Mouse (Mus musculus): ENCODE results near the gene Set.
"Not testable (repeated sequence)": the region's sequence is repeated elsewhere in the genome, so short reads cannot be mapped to it uniquely, and the experiment has no call there.

The Set gene

DNA sequence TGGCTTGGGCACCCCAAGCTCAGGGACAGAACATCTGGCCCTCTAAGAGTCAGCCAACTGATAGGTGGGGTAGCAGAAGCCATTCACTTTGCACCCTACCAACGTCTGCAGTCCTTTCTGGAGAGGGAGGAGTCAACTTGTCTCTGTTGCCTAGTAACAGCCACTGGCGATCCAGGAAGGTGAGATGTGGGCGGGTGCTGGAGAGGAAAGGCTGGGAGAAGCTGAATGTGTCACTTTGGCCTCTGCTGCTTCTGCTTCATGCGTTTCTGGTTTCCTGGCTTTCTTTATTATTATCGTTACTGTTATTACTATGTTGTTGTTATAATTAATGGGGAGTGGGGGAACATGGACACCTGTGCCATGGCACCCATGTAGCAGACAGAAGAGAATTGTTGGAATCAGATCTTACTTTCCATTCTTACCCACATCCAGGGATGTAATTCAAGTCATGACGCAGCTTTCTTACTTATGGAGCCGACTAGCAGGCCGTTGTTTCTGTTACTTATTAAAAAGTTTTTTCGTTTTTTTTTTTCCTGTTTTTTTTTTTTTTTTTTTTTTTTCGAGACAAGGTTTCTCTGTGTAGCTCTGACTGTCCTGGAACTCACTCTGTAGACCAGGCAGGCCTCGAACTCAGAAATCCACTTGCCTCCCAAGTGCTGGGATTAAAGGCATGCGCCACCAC is at the start of gene Set:
TSS of gene Set (plus strand) at position 156 of the 682 bp plus-strand sequence.
- DNase-seq (ENCODE audit: low read depth, low spot score) = no peak

DNA sequence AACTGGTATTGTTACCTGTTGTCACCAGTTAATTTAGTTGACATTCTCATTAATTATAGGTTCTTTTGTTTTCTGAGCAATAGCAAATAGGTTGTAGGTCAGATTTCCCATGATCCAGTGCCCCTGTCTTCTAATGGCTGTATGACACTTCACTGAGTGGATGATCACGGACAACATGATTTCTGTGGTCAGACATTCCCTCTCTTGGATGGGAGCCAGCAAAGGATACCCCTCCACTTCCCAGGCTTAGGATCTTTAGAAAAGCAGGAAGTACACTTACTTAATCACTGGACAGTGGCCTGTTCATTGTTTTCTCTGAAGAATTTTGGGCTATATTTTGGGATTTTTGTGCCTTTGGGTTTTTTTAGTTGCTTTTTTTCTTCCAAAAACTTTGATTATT is 48.1 kb upstream of the Set start:
- DNase-seq (ENCODE audit: low read depth, low spot score) = no peak

DNA sequence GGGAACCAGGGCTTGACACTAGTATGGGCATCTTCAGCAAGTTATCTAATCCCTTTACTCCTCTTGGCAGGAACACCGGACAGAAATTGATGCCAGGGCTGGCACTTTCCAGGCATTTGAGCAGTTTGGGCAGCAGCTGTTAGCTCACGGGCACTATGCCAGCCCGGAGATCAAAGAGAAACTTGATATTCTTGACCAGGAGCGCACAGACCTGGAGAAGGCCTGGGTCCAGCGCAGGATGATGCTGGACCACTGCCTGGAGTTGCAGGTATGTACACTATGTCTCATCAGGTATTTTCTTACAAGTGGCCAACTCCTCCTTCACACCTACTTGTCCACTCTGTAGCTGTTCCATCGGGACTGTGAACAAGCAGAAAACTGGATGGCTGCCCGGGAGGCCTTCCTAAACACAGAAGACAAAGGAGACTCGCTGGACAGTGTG is 46.3 kb upstream of the Set start:
- DNase-seq (ENCODE audit: low read depth, low spot score) = no peak

GRCm38 (mm10) chr2:30014326-30014966 is 42.7 kb upstream of the Set start:
- no peak for DNase-seq (ENCODE audit: low read depth, low spot score)

- no peak for DNase-seq (ENCODE audit: low read depth, low spot score)
Measured at GRCm38 (mm10) chr2:30025454-30025853, 31.7 kb upstream of the Set start.

DNA sequence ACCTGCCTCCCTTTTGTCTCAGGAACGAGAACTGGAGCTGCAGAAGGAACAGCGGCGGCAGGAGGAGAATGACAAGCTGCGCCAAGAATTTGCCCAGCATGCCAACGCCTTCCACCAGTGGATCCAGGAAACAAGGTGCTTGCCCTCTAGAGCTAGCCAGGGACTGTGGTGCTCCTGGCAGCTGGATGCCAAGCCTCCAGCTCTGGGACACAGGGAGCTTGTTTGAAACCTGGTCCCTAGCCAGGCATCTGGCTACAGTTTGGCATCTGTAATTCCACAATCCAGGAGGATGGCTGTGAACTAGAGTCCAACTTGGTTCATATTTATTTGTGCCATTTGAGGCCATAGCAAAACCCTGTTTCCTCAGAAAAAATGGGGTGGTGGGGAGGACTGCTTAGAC is 30.2 kb upstream of the Set start:
- DNase-seq (ENCODE audit: low read depth, low spot score) = no peak

DNA sequence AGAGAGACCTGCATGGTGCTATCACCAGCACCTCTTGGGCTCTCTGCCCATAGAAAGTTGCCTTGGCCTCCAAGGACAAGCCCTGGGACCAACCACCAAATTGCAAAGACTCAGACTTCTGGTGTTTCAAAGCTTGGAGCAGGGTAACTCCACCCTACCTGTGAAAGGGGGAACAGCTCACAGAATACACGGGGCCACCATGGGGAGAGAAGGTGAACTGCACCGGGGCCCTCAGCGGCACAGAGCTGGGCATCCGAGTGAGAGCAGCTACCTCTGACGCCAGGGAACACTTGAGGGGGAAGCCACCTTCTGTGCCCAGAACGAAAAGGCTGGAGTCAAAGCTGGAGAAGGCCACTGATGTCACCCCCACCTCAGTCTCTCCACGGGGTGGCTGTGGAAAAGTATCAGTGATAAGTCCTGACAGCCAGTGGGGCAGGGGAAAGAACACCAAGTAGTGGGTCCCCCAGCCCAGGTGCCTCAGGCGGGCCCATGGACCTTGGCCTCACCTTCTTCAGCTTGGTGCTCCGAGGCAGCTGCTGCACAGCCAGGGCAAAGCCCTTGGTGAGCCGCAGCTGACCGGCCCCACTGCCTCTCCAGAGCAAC is 24.8 kb upstream of the Set start:
- no peak for DNase-seq (ENCODE audit: low read depth, low spot score)

GRCm38 (mm10) chr2:30032957-30033356 is 24.2 kb upstream of the Set start:
- no peak for DNase-seq (ENCODE audit: low read depth, low spot score)

GRCm38 (mm10) chr2:30037762-30038161 is 19.4 kb upstream of the Set start:
- DNase-seq (ENCODE audit: low read depth, low spot score) = no peak

DNA sequence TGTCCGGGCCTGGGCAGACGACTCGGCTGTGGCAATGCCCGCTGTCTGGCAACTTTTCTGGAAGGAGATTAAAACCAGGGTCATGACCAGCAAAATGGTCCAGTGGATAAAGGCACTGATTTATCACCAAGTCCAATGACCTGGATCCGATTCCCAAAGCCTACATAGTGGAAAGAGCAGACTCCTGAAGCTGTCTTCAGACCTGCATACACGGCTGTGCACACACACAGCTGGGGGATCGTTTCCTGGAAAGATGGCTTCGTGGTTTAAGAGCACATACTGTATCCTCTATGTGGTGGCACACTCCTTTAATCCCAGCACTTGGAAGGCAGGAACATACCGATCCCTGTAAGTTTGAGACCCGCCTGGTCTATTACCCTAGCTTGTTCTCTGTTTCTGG is 18.8 kb upstream of the Set start:
- DNase-seq (ENCODE audit: low read depth, low spot score) = no peak

DNA sequence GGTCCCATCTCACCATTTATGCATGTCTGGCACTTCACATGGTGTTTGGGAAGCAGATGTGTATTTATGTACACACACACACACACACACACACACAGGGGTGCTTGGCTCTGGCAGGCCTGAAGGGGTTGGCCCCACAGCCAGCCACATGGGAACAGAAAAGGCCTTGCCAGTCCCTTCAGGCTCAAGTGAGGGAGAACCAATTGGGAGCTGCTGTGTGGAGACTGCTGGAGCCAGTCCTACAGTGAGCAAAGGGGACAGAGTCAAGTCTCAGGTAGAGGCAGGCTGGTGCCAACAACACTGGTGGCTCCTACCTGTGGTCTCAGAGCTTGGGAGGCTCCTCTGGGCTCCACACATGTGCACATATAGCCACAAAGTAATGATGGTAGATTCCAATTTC is 17.5 kb upstream of the Set start:
- DNase-seq (ENCODE audit: low read depth, low spot score) = no peak

- DNase-seq (ENCODE audit: low read depth, low spot score) = peak; percentile 72
Measured at GRCm38 (mm10) chr2:30042445-30042844, 14.7 kb upstream of the Set start.

DNA sequence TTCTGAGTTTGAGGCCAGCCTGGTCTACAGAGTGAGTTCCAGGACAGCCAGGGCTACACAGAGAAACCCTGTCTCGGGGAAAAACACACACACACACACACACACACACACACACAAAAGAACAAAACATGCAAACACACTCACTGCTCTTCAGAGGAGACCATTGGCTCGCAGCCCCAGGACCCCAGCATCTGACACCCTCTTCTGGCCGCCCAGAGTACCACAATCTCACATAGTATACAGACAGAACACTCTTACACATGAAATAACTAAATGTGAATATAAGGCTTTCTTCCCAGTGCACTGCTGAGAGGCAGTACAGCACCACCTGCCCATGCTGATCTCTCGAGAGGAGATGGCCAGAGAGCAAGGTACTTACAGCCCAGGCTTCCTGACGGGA is 12.6 kb upstream of the Set start:
- no peak for DNase-seq (ENCODE audit: low read depth, low spot score)

DNA sequence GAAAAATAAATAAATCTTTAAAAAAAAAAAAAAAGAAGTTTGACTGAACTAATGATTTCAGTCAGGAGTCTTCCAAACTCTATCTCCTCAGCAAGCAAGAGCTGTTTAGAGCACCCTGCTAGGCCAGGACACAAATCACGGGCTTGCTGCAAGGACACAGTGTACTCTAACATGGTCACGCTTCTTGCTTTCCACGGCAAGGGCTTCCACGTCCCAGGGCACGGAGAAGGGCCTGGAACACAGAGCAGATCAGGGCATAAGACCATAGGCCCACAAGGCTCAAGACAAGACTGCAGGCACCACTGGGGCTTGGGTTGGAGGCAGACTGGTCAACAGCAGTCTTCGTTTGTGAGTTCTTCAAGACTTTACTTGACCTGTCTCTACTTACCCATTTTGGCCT is 10.1 kb upstream of the Set start:
- no peak for DNase-seq (ENCODE audit: low read depth, low spot score)

DNA sequence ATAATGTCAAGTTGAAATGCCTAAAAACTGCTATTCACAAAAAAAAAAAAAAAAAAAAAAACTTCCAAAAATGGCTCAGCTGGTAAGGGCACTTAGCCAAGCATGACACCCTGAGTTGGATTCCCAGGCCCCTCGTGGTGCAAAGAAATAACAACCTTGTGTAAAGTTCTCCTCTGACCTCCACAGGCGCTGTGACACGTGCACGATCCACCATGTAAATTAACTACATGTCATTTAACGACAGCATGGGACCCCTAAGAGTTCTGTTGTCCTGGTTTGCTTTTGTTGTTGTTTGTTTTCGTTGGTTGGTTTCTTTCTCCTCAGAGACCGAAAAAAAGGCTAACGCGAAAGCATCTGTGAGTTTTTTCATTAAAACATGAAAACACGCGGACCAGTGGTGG is 9.1 kb upstream of the Set start:
- no peak for DNase-seq (ENCODE audit: low read depth, low spot score)

DNA sequence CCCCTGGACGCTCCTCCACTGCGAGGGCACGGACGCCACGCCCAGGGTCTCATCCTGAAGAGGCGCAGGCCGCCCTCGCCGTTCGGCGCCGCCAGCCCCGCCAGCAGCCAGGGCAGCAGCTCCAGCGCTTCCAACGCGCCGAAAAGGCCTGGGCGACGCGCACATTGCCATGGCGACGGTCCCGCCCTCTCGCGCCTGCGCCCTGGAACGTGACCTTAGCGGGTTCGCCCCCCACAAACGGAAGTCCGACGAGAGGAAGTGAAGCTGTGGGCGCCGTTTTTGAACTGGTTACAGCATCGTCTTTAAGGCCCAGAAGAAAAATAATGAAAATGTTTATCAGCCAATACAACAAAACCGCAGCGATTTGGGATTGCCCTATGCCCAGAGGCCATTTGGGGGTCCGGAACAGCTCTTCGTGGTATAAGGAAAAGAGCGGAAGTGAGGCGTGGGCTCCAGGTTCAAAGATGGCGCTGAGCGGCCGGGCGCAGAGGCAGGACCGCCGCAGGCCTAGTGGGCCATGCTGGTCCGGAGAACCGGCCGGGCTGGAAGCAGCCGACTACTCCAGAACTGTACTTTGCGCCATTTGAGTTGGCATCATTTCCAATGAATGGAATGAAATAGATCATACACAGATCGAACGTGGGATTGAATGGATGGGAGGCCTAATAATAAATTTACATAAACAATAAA is 8.3 kb upstream of the Set start, which contains the start of gene Wdr34:
TSS of gene Wdr34 (minus strand) at position 183 of the 690 bp plus-strand sequence.
- DNase-seq (ENCODE audit: low read depth, low spot score) = peak; percentile 97

- DNase-seq (ENCODE audit: low read depth, low spot score) = no peak
Measured at GRCm38 (mm10) chr2:30049831-30050230, 7.3 kb upstream of the Set start.

DNA sequence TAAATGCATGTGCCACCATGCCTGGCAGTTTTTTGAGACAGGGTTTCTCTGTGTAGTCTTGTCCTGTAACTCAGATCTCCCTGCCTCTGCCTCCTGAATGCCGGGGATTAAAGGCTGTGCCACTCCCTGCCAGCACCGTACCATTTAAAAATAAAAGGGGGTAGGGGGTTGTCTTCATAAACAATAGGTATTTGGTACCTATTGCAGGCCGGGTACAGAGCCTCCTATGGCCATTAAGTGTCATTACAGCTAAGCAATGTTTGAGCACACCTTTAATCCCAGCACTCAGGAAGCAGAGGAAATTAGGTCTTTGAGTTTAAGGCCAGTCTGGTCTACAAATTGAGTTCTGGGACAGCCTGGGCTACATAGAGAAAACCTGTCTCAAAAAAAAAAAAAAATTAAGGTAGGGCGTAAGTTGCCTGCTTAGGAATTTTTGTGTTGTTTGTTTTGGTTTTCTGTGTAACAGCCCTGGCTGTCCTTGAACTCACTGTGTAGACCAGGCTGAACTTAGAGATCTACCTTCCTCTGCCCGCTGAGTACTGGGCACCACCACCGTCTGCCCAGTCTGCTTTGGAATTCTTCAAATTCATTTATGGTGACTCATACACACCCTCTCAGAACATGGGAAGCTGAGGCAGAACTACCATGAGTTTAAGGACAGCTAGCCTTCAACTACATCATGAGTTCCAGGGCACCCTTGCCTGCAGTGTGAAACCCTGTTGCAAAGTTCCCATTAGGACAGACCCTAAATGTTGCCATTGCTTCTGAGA is 5.0 kb upstream of the Set start:
- no peak for DNase-seq (ENCODE audit: low read depth, low spot score)

GRCm38 (mm10) chr2:30055310-30055709 is 1.9 kb upstream of the Set start:
- DNase-seq (ENCODE audit: low read depth, low spot score) = not testable (repeated sequence)

DNA sequence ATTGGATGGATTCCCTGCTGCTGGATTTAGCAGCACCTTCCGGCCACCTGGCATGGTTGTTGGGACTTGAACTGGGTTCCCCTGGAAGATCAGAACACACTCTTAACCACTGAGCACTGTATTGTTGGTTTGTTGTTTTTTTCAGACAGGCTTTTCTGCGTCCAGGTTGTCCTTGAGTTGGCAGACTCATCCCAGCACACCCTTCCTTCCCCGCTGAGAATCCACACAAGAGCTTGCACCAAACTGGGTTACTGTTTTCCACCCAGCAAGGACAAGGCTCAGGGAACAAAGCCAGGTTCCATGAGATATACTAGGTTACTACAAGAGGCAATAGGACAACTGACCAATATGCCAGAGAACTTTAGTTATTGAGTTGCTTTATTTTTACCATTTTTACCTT is 442 bp upstream of the Set start:
- DNase-seq (ENCODE audit: low read depth, low spot score) = no peak

DNA sequence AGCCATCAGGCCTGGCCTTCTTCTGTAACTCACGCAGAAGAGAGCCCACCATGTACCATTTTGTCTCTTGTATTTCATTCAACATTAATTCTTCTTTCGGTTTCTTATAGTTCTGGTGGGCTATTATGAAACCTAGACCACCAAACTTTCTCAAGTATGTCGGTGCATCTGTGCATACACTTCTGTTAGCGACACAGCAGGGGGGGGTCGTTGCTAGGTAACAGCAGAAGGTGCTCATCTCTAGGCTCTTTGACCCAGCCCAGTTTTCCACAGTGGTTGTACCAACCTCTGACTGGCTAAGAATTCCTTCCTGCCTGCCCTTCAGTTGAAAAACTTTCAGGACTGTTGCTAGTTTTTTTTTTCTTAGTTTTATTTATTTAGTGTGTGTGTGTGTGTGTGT is 1.2 kb downstream of the Set start:
- DNase-seq (ENCODE audit: low read depth, low spot score) = no peak

Measured in retina, postnatal 7 days (tissue).